Mouse (Mus musculus) heart, adult 2 months (tissue): Measurements from ENCODE around the gene Efcc1. TPM values are rescaled to one million over a fixed set of nuclear protein-coding genes. Genes with fewer than 3 reads are reported as not detected.

Experiments used
- DNase-seq, 2 experiments: peaks; one replicate each; pipeline ENCODE4 v3.0.0; 2021
- H3K27ac ChIP-seq: fragments of 200-600 bp; 2 replicates; pipeline ENCODE4 v1.8.1; 2022
- H3K27me3 ChIP-seq: fragments of 200-500 bp; 2 replicates; pipeline ENCODE4 v1.6.1; 2012; ENCODE audit warnings: mild to moderate bottlenecking, low read length, inconsistent platforms, mixed read lengths; ENCODE audit not compliant: control insufficient read depth, insufficient read depth
- H3K36me3 ChIP-seq: fragments of 200-500 bp; 2 replicates; pipeline ENCODE4 v1.6.1; 2012; ENCODE audit warnings: low read length, inconsistent platforms; ENCODE audit not compliant: control insufficient read depth, insufficient read depth
- H3K4me1 ChIP-seq: fragments of 200-500 bp; 2 replicates; pipeline ENCODE4 v1.6.1; 2011; ENCODE audit warnings: low read length; ENCODE audit not compliant: control insufficient read depth, insufficient read depth
- H3K4me3 ChIP-seq: fragments of 200-600 bp; 2 replicates; pipeline ENCODE4 v1.8.1; 2022
- H3K79me2 ChIP-seq: fragments of 200-500 bp; replicated peaks from 2 replicates; pipeline ENCODE4 v1.6.1; 2012; ENCODE audit warnings: mild to moderate bottlenecking, inconsistent platforms, low read length, moderate library complexity, mixed read lengths; ENCODE audit not compliant: control insufficient read depth, insufficient read depth
- H3K9ac ChIP-seq: fragments of 200-500 bp; 2 replicates; pipeline ENCODE4 v1.6.1; 2012; ENCODE audit warnings: low read depth, mild to moderate bottlenecking, control low read depth, inconsistent platforms, low read length, mixed read lengths
- CTCF ChIP-seq: fragments of 200-600 bp; IDR thresholded peaks from 2 replicates; pipeline ENCODE4 v1.8.1; 2022; ENCODE audit warnings: antibody characterized with exemption, mild to moderate bottlenecking, moderate library complexity
- EP300 ChIP-seq: fragments of 200-500 bp; IDR thresholded peaks from 2 replicates; pipeline ENCODE4 v1.6.1; 2011; ENCODE audit warnings: low read depth, low read length, control low read depth; ENCODE audit not compliant: insufficient read depth
- POLR2A ChIP-seq: fragments of 200-500 bp; IDR thresholded peaks from 2 replicates; pipeline ENCODE4 v1.6.1; 2011; ENCODE audit warnings: mild to moderate bottlenecking, low read depth, low read length, control low read depth; ENCODE audit not compliant: insufficient read depth
- WGBS: fragments of 180-500 bp; shearing (Covaris S2); methylation state at CpG from one replicate; pipeline ENCODE4 v1.1.7; 2018; 5-methylcytosine and 5-hydroxymethylcytosine counted together
- intact Hi-C: fragments of 180-260 bp; cut with DNase I; formaldehyde crosslinking; loops from one replicate; pipeline ENCODE4 v1.15.1; 2025
- polyA plus RNA-seq: library from polyadenylated mRNA; depleted of rRNA; stranded (reverse); fragments of >200 nt; gene quantifications from 2 replicates; pipeline ENCODE4 v1.2.3, GENCODE M21; 2012
- total RNA-seq, 2 experiments: library from RNA; stranded (reverse); gene quantifications; 2 replicates each; pipeline ENCODE4 v1.2.3; 2021

The Efcc1 gene
- total and polyA plus RNA-seq, 3 experiments: 0.86 to 1.3 (median 1.2) TPM

DNA sequence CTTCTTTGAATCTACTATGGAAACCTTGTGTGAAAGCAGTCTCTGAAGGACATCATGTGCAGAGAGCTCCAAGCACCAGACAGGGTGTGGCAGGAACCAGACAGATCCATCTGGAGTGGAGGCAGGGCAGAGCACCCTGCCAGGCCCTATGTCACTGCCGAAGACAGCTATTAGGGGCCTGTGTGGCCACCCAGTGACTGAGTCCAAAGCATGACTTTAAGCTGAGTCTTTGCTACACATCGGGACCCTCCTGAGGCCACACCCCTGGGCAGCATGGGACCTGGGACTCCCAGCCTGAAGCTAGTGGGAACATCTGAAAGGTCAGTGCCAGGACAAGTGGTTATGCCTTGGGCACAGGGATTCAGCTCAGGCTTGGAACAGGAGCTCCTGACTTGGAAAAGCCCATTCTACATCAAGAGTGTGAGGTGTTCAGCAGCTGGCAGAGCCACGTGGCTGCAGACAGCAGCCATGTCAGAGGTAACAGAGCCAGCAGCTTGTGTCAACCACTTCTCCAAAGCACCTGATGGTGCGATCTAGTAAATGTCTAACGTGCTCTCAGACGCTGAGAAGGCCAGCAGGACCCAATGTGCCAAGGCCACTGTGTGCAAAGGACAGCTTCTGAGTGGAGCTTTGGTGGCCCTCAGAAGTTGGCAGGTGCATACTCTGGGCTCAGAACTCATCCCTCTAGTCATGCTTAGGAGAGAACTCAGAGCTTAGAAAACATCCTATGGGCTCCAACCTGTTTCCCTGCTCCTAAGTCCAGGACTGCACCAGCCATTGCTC is 56.6 kb downstream of the Efcc1 start:
- no peak overlapping the region for H3K27ac ChIP-seq
- H3K4me1 ChIP-seq: peaks cover 4% of the 10 kb centered on the region
- H3K36me3 ChIP-seq: no peaks in the 10 kb centered on the region
- no peak overlapping the region for H3K9ac ChIP-seq
- no peak overlapping the region for H3K4me3 ChIP-seq
- DNase-seq: peak in 1 of 2 experiments; percentile 45
- H3K79me2 ChIP-seq: no peaks in the 10 kb centered on the region
- no peaks in the 10 kb centered on the region for H3K27me3 ChIP-seq
- 62% methylated on average over 6 of the region's 6 CpGs for WGBS
- TF ChIP-seq EP300 (no peak), POLR2A (no peak), CTCF (no peak)
- intact Hi-C loops: no loop called here

DNA sequence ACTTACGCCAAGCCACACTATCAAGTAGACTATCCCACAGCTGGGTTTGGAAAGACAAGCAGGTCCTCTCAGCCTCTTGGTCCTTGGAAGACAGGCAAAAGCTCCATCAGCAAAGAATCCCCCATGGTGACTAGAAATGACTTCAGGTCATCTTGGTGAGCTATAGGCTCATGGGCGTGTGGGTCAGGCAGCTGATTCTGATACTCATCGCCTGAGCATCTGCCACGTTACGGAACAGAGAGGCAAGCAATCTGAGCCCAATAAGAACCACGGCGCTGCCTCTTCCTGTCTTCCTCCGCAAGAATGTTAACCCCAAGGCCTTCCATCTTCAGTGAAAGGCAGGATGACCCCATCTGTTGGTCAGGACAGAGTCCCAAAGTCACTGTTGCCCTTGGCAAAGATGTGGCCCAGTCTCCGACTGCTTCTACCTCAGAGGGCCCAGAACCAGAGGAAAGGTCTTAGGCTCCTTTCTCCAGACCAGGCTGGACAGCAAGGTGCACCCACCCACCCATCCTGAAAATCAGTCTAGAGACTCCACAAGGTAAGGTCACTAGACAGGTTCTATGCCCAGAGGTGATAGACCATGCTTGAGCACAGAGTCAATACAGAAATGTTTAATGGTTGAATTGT is 57.7 kb downstream of the Efcc1 start:
- H3K27me3 ChIP-seq: no peaks in the 10 kb centered on the region
- 91% methylated on average over 9 of the region's 9 CpGs for WGBS
- intact Hi-C loops: no loop called here
- H3K36me3 ChIP-seq: no peaks in the 10 kb centered on the region
- no peak overlapping the region for H3K4me3 ChIP-seq
- H3K27ac ChIP-seq: no peak overlapping the region
- TF ChIP-seq POLR2A (no peak), EP300 (no peak), CTCF (no peak)
- H3K9ac ChIP-seq: no peak overlapping the region
- no peak for DNase-seq
- no peaks in the 10 kb centered on the region for H3K79me2 ChIP-seq
- H3K4me1 ChIP-seq: peaks cover 4% of the 10 kb centered on the region

DNA sequence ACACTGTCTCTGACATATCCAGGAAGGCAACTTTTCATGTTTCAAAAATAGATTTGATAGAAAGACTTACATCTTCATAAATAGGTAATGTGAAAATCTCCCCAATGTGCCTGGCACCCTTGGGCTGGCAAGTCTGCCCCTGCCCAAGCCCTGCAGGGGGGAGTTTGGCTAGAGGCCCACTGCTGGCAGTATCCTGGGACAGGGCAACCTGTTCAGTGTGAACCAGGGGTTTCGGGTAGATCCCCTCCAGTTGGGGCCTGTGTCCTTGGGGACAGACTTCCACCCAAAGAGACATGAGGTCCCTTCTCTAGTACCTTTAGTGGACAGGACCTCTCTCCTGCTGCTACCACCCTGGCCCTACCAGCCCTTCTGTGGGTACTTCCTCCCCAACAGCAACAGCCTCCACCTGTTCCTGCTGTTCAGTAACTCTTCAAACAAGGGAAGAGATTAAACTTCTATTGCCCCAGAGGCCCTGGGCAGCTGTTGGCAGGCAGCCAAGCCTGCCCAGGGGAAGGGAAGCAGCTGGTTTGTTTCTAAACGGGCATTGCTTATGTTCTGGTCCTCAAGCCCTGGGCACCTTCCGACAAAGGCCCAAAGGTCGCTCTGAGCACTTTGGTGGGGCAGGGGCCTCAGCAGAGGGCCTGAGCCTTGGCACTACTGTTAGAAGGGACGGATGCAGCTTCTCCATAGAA is 58.4 kb downstream of the Efcc1 start:
- no peaks in the 10 kb centered on the region for H3K27me3 ChIP-seq
- H3K36me3 ChIP-seq: no peaks in the 10 kb centered on the region
- H3K79me2 ChIP-seq: no peaks in the 10 kb centered on the region
- H3K9ac ChIP-seq: no peak overlapping the region
- no peak overlapping the region for H3K27ac ChIP-seq
- 30% methylated on average over 5 of the region's 5 CpGs for WGBS
- intact Hi-C loops: no loop called here
- DNase-seq: peak in 1 of 2 experiments; percentile 42
- H3K4me1 ChIP-seq: peaks cover 4% of the 10 kb centered on the region
- H3K4me3 ChIP-seq: no peak overlapping the region
- TF ChIP-seq CTCF (no peak), POLR2A (no peak), EP300 (no peak)

DNA sequence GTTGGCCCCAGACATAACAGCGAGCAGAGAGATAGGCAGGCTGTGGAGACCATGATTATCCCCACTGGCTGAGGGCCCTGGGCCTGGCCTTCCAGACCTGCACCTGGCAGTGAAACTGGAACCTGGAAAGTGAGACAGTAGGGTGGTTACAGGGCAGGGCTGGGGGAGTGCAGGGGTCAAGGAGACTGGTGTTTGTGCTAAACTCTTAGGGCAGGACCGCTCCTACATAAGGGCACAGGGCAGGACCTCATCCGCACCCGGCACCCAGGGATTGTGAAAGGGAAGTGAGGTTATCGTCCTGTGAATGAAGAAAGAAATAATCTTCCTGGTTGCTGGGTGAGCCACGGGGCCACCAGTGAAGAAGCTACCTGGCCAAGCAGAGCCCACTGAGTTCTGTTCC is 59.1 kb downstream of the Efcc1 start:
- Histone ChIP-seq H3K27ac (no peak overlapping the region), H3K4me3 (no peak overlapping the region), H3K79me2 (no peaks in the 10 kb centered on the region), H3K9ac (no peak overlapping the region), H3K27me3 (no peaks in the 10 kb centered on the region), H3K4me1 (peaks cover 4% of the 10 kb centered on the region), H3K36me3 (no peaks in the 10 kb centered on the region)
- intact Hi-C loops: no loop called here
- no peak for TF ChIP-seq POLR2A
- no peak for TF ChIP-seq EP300
- TF ChIP-seq CTCF: no peak
- WGBS: 83% methylated on average over 6 of the region's 6 CpGs
- no peak for DNase-seq

DNA sequence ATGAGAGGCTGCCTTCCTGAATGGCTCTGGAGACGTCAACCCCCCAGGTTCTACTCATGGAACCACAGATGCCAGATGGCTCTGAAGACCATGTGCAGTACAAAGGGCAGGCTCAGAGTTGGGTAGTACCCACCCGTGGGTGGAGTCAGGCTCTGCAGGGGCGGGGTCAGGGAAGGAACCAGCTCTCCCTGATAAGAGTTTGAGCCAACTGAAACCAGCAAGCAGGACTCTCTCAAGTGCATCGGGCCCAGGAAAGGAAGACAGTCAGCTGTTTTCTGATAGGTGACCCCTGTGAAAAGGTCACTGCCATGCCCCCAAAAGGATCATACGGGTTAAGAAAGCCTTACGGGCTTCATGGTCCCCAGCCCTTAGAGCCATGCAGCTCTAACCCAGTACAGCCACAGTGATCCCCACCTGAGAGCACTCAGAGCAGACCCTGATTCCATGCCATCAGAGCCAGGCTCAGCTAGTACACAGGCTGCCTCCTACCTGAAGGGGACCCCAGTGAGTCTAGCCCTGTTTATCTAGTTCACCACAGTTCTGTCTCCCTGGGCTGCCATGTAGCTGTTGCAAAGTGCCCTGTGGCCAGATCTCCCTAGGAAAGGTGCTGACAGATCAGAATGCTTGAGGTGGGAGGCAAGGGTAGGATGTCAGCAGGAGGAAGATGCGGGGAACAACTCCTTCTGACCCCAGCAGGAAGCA is 60.3 kb downstream of the Efcc1 start:
- Histone ChIP-seq H3K4me3 (no peak overlapping the region), H3K27me3 (no peaks in the 10 kb centered on the region), H3K79me2 (no peaks in the 10 kb centered on the region), H3K27ac (no peak overlapping the region), H3K36me3 (no peaks in the 10 kb centered on the region), H3K4me1 (peaks cover 4% of the 10 kb centered on the region), H3K9ac (no peak overlapping the region)
- 56% methylated on average over 7 of the region's 7 CpGs for WGBS
- TF ChIP-seq CTCF: no peak
- TF ChIP-seq POLR2A: no peak
- no peak for TF ChIP-seq EP300
- intact Hi-C loops: no loop called here
- DNase-seq: no peak
